Mouse (Mus musculus): ENCODE results near the gene Foxj3.

DNA sequence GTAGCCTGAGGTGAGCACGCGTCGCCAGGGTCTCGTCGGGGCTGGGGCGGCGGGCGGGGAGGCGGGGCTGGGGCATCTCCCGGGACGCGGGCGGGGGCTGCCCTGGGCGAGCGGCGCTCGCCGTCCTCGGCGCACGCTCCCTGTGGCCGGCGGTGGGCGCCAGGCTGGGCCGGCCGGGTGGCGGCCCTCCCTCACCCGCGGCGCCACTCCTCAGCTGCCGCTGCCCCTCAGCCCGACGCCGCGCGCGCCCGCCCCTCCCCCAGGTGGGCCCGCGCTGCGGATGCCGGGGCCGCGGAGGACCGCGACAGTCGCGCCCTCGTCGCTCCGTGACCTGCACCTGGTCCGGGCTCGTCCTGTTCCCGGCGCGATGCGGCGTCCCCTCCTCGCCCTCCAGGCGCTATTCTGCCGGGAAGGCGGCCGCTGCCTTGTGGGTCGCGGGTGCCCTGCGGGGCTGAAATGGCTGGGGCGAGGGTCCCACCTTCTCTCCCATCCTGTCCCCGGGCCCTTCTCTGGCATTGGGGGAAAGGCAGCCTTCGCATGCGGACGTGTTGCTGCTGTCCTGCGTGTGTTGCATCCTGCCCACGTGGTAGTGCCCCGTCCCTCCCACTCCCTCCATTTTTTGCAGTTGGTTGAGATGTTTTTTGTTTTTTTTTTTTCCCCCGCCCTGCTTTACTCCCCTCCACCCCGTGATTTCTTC, 3.2 kb downstream of the Foxj3 start:
- TF ChIP-seq CTCF (IDR thresholded peaks at IDR 0.05; ENCODE audit: low read depth) (no peak), EP300 (optimal IDR thresholded peaks at IDR 0.05) (no peak)

Measured in stomach, postnatal 0 days (tissue).